Mouse (Mus musculus) C2C12 (cell line): Measurements from ENCODE around the gene Tuba1b.

ENCODE experiments used
- CTCF ChIP-seq: IDR thresholded peaks from one replicate; pipeline ENCODE4 v1.5.1; 2011; ENCODE audit not compliant: control insufficient read depth, insufficient read depth, insufficient read length
- MYOD1 ChIP-seq: IDR thresholded peaks from one replicate; pipeline ENCODE4 v1.6.1; 2011; ENCODE audit warnings: low read depth; ENCODE audit not compliant: control insufficient read depth, insufficient read length

DNA sequence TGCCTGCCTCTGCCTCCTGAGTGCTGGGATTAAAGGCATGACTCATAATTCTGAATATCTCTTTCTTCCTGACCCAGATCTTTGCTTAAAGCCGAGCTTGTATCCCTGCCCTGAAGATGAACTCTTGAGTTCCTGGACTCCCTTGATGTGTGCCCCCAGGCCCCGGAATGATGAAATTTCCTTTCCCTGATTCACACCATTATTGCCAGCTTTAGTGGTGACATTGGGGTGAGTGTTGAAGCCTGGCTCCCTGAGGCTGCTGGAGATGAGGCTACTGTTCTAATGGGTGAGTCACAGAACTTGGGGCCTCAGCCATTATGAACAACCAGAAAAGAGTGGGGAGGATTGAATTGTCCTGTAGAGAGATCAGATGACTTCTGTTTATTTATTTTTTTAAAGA is 7.2 kb upstream of the Tuba1b start:
- no peak for TF ChIP-seq CTCF
- no peak for TF ChIP-seq MYOD1
